Mouse (Mus musculus): ENCODE results near the gene Tbc1d2b.

Gene Tbc1d2b

DNA sequence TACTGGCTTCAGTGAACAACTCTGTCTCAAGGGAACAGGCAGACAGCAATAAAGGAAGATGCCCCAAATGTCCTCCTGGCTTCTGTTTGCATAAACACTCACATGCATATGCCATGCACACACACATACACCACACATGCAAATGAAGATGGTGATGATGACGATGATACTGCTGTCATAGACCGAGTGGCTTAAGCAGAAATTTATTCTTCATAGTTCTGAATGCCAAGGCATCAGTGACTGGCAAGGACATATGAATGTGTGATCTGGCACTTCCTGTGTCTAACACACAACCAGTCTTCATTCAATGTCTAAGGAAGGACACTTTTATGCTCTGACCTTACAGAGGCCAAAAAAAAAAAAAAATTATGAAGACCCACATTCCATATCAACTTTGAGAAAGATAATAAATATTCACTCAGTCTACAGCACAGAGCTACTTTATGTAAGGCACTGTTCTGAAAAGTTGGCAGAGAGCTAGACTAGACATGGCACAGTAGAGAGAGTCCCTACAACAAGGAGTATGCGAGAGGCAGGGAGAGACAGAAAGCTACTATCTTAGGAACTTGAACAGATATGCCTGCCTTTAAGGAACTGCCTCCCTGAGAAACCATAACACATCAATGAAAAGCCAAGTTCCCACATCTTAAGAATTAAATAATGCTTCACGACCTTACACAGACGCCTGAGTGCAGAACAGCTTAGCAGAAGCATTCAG, 5.1 kb downstream of the Tbc1d2b start:
- no peak for DNase-seq (ENCODE audit: low spot score)

DNA sequence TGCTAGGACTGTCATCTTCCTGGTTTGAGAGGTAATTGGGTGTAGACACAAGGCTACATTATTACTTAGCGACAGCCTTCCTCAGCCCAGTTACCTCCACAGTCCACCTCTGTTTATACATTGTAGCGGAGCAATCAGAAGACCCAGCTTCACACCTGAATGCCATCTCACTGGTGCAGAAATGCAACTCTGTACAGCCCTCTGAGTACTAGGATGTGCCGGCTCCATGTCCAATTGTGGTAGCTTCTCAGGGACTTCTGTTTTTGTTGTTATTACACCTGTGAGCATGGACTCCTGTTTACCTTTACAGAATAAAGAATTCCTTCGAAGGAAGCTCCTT, 7.3 kb downstream of the Tbc1d2b start:
- DNase-seq (ENCODE audit: low spot score) = peak; percentile 24

DNA sequence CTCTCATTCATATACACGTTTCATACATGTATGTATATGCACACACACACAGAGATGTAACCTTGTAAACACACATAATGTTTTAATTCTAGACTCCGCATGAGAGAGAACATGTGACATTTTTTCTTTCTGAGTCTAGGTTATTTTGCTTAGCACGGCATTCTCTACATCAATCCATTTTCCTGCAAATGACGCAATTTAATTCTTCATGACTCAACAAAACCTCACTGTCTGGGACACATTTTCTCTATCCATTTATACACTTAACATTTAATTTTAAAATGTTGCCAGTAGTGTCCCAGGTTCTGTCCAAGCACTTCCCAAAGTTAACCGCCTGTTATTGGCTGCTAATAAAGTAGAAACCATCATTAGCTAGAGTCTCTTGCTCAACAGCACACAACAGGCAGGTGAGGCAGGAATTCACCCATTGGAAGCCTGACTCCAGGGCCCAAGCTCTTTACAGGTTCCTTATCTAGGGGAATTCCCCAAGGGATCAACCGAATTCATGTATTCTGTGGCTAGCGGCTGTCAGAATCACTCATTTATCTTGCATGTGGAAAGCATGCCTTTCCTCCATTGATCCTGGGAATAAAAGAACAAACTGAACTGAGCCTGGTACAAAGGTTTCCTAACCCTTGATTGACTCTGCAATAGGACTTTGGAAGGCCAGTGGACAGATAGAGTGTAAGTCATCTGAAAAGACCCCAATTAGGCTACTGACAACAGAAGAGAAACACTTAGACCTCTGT, 7.8 kb downstream of the Tbc1d2b start:
- peak; percentile 11 for DNase-seq (ENCODE audit: low spot score)

DNA sequence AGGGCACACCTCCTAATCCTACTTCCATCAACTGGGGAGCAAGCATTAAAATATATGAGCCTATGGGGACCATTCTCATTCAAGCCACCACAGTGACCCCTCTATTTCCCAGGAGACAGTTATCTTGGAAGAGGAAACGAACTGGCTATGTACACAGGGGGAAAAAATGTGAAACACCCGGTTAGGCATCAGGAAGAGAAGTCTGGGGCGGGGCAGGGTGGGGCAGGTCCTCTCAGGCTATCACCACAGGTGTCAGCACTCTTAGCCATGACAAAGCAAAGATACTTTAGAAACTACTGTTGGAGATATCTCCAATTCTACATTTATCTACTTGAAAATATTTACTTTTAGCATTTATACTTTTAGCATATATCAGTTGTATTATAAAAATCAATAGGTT, 8.5 kb downstream of the Tbc1d2b start:
- no peak for DNase-seq (ENCODE audit: low spot score)

DNA sequence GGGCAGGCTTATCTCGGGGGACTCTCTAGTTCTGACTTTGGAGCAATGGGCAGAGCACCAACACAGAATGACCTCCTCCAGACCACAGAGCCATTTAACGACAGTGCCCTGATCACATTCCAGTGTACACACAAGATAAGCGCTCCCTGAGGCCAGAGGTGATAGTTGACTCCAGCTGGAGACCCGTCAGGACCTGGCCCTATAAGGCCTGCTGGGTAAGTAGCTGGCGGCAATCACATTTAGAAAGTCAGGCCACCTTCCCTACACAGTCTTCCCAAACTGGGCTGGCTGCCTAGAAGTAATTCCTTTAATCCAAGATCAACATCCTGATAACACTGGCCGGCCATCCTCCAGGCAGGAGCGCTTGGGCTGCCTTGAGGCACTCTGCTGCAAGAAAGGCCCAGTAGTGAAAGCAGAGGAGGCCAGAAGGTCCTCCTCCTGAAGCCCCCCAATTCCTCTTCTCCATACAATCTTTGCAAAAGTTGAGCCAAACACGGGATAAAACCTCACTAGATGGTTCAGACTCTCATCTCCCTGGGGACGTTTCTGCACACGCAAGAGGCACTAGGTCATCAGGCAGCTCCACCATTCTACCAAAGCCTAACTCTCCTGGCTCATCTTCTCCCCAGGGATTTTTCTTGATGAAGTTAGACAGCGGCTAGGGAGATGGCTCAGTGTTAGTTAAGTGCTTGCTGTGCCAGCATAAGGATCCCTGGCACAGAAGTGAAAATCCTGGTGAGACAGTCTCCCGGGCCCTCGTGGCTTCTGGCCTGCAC, 9.8 kb downstream of the Tbc1d2b start:
- no peak for DNase-seq (ENCODE audit: low spot score)

DNA sequence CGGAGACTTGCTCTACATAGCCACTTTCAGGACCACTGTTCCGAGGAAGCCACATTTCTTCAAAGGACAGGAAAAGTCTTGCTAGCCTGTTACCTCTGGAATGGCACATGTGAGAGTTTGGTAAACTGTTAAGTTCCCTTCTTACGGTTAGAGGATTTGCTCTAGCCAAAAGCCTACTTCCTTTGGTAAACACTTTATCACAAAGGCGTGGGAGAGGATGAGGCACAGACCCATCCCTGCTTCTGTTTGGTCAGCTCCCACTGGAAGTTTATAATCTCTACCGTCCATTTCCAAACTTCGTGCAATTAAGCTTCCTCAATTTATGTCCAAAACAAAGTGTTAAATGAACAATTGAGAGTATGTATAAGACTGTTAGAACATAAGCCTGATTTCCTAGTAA, 10.5 kb downstream of the Tbc1d2b start:
- DNase-seq (ENCODE audit: low spot score) = no peak

DNA sequence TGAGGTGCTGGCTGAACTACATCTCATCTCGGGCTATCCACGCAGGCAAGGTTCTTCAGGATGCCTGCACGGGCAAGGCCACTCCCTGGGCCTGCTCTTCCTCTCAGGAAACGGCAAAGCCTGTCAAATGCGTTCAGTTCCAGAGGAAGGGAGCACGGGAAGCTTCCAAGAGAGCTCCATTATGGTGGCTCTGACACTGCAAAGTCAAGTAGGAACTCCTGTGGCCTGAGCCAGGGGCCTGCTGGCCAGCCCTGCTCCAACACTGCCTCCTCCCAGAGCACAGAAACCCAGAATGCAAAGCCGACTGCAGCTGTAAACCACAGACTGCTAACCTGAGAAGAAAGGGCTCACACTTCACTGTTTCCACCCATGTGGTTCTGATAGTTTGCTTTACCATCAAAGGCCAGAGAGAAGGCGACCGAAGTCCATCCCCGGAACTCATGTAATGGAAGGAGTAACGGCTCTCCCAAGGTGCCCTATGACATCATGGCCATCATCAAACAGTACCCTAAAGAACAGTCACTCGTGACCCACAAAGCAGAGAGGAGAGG, 11.1 kb downstream of the Tbc1d2b start:
- no peak for DNase-seq (ENCODE audit: low spot score)

DNA sequence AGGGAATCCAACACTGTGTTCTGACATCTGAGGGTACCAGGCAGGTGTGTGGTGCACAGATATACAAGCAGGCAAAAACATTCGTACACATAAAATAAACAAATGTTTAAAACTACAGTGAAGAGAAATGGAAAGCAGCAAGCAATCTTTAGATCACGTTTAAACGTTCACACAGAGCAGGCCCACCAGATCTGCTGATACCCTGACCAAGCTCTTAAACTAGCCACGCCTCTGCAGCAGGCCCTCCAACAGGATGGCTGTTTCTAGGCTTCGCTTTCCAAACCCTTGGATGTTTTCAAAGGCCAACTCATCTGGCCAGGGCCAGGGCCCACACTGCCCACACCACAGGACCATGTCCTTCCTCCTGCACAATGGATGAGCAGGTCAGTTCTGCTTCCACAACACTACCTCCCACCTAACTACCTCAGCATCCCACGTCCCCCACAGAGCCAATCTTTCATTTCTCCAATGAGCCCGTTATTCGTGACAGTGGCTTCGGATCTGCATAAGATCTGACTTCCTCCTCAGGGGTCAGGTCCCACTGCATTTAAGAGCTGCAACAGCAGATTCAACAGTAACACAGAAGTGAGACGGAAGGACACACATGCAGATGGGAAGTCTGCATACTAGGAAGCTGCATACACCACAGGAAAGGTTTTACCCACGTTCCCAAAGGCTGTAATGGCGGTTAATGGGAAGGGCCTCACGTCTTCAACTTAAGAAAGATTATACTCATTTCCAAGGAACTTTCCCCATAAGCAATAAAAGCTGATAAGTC, 12.7 kb downstream of the Tbc1d2b start:
- DNase-seq (ENCODE audit: low spot score) = no peak

DNA sequence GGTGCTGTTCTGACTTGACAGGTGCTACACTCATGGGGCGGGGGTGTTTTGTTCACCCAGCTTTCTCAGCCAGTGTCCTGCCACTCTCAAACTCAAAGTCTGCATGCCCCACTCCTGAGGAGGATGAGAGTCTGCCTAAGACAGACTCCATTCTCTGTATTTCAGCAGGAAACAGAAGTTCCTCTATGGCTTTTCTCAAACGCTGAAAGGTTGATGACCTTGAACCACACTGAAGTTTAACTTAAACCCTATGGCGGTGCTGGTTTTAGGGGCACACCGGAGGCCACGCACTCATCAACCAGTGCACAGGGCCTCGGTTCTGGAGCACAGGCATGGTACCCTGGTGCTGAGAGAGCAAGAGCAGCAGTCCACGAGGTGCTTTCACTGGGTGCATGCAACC, 13.4 kb downstream of the Tbc1d2b start:
- no peak for DNase-seq (ENCODE audit: low spot score)

DNA sequence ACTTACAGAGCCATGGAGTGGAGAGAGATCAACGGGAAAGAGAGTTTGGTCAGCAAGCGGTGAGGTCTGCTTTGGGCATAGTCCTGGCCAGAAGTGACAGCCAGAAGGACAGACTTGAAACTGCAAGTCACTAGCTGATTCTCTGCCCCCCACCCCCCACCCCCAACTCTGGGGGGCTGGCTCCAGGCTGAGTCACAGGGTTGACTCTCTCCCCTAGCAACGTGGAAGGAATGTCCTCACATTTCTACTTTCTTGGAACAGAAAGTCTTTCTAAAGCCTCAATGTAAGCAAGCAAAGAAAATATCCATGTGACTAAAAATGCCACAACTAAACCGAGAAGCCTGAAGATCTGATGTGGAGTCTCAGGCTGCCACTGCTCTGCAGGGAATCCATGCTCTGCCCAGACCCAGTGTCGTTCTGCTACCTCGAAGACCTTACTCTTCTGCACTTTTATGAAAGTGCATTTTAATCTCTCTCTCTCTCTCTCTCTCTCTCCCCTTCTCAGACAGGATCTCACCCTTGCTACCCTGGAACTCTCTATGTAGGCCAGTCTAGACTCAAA, 14.7 kb downstream of the Tbc1d2b start:
- DNase-seq (ENCODE audit: low spot score) = no peak

DNA sequence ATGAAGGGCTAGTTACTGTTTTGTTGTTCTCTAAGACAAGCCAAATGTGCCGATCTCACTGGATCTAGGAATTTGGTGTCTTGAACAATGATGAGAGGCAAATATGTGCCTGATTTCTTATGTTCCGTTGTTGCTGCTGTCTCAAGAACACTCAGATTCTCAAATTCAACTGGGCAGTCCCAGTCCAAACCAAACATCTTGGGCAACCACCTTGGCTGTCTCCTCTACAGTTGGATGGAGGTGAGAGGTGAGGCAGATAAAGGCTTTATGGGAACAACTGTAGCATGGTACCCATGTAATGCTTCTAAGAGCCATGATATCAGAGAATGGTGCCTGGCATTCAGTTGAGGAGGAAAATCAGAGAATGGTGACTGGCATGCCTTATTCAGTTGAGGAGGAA, 17.4 kb downstream of the Tbc1d2b start:
- DNase-seq (ENCODE audit: low spot score) = no peak

DNA sequence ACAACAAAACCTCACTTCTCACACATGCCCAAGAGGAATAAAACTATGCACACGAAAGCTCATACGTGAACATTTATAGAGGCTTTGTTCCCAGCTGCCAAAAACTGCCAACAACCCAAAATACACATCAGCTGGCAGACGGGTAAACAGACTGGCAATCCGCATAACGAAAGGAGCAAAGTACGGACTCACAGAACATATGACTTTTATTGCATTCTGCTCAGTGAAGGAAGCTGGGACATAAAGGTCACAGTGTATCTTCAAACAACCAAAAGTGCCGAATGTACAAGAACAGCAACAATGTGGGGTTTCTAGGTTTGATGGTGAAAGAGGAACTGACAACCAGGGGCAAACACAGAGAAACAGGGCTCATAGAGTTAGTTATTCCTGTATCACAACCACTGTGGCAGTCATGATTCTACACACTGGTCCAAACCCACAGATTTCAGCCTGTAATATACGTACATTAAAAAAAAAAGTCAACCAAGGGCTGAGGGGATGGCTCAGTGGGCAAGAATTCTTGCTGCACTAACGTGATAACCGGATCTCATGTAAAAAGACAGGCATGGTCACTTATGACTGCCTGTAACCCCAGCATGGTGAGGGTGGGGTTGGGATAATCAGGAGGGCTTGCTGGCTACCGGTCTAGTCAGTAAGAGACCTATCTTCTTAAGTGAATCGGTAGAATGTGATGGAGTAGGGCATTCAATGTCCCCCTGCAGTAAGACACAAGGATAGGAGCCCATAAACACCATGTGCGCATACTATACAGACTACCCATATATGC, 19.4 kb downstream of the Tbc1d2b start:
- no peak for DNase-seq (ENCODE audit: low spot score)

DNA sequence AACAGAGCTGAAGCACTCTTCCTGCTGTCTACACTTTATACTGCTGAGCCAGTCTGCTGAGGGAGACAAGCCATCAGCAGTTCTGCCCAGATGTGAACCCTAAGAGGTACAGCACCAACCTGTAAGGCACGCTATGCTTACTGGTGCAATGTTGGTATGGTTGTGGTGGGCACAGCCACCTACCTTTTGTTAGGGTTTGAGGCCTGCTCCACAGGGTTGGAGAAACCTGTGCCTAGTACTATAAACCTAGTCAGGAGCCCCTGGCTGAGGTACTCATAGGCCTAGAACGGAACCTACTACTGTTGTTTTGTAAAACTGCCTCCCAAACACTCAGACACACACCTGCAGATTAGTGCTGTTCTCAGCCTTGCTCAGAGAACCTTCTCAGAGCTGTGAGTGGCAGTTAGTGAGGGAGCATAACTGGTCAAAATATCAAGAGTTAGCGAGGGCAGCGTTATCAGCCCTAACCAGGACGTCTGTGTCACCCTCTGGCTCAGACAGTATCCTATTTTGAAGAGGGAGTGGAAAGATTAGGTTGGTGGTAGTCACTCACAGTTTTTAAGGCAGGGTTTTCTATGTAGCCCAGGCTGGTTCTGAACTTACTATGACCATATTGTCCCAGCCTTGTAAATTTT, 20.3 kb downstream of the Tbc1d2b start:
- no peak for DNase-seq (ENCODE audit: low spot score)

DNA sequence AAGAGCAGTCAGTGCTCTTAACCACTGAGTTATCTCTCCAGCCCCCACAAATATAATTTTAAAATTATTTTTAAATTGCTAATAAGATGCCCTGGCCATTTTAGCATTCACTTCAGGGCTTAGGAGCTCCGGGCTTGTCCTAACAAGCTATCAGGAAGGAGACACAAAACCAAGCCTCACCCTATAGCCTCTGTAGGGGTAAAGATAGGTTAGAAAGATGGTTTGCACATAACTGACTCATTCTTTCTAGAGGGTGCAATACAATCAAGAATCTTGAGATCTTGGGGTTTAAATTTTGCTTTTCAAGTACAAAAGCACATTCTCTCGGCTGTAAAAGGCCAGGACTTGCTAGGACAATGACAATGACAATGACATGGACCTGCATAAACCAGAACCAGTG, 21.6 kb downstream of the Tbc1d2b start:
- DNase-seq (ENCODE audit: low spot score) = no peak

DNA sequence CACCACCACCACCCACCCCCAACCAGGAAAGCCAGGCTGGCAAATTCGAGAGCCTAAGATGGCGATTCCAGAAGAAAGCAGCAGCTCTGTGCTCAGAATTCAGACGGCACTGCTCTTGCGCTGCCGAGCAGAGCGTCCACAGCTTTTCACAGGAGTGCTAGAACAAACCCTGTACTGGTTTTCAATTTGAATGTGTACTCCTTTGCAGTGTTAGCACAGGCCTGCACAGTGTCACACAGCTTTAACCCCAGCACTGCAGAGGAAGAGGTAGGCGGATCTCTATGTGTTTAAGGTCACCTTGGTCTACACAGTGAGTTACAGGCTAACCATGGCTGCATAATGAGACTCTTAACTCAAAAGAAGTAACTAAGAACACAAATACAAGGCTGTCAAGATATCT, 22.3 kb downstream of the Tbc1d2b start:
- no peak for DNase-seq (ENCODE audit: low spot score)

DNA sequence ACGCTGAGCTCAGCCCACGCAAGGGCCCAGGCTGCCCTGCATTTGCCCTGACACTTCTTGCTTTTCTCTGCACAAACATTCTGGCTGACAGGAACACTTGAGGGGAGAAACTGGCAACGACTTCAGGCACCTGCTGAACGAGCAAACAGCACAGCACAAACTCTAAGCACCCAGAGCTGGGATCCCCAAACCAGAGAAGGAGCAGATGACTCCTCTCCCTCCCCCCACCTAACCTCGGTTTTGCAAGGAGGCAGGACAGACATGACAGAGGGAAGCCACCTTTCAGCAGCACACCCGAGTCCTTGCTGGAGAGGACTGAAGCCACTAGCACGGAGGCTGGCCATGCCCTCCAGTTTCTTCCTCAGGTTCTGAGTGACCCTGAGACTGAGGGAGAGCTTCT, 23.3 kb downstream of the Tbc1d2b start:
- no peak for DNase-seq (ENCODE audit: low spot score)

DNA sequence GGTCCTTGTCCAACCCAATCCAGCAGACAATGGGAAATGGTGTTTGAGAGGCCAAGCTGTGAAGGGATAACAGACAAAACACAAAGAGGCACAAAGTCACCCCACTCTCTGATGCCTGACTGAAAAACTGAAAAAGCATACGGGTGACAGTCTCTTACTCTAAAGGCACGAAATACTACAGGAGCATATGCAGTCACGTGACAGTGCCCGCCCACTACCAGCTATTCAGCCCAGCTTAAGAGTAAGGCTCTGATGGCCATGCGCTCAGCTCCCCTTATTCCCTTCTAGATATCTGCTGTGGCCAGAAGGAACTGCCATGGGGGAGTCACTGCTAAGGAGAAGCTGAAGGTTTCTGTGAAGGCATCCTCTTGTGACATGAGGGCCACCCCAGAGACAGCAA, 24.8 kb downstream of the Tbc1d2b start:
- DNase-seq (ENCODE audit: low spot score) = no peak

DNA sequence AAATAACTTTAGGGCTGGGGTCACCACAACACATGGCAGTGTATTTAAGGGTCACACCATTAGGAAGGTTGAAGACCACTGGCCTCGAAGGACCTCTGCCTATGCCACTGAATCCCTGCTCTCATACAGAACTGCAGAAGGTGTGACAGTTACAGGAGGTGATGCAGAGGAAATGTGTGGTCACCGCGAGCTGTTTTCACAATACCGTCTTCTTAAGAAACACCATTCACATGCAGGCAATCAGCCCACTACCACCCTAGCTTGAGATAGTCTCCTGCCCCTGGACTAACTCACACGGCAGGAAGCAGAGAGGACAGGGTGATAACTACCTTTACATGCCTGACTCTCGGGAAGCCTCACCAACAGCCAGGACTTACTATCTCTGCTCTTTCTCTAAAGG, 25.4 kb downstream of the Tbc1d2b start:
- no peak for DNase-seq (ENCODE audit: low spot score)

DNA sequence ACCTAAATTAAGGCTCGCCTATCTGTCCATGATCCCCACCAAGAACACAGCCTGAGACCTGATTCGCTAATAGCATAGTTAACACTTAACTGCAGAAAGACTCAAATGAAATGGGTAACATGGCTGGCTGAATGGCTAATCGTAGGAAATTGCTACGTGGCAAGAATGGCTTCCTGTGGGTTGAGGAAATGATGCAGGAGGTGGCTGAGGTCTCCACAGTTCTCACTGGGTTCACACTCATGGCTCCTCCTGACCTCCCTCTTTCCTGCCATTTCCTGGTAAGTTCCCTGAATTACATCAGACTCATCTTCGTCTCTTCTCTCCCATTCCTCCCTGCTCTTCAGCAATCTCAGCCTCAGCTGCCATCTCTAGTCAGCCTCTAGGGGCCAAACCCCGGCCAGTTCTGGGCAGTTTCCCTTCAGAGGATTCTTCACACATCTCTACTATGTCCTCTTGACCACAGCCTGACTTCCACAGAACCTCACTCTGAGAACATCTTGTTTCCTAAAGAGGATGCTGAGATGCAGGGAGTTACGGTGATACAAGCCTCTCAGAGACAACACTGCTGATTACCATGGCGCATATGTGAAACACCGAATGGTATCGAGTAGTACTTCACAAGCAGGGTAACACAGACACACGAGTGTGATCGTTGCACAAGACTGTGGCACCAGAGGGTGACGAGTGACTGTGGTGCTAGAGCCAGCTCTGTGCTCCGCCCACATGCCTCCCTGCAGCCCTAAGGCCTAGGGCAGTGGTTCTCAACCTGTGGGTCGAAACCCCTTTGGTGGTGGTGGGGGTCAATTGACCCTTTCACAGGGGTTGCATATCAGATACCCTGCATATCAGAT, 26.1 kb downstream of the Tbc1d2b start:
- no peak for DNase-seq (ENCODE audit: low spot score)

DNA sequence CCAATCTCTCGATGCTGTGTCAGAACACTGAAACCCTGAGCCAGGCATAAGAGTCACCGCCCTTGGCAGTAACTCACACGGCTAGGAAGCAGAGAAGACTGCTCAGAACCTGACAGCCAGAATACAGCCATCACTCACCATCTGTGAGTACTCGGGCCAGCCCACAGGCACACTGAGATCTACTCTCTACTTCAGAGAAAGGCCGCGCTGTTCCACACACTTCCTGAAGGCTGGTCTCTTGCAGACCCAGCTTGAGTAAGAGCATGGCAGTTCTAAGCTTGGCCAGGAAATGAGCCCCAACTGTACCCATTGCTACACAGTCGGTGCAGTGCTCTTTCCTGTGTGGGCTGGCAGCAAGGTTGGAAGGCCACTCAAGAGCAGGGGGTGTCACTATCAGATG, 27.7 kb downstream of the Tbc1d2b start:
- DNase-seq (ENCODE audit: low spot score) = no peak

Data from testis, postnatal 10 days (tissue).